Mouse (Mus musculus): ENCODE data around the gene Pole2. TPM values are rescaled to one million over a fixed set of nuclear protein-coding genes. Genes with fewer than 3 reads are reported as not detected.
"Not testable (repeated sequence)": the region's sequence is repeated elsewhere in the genome, so short reads cannot be mapped to it uniquely, and the experiment has no call there.

Pole2 gene
- polyA plus RNA-seq, 1 experiment = 63.4 TPM

- no peaks in the 10 kb centered on the region for H3K27me3 ChIP-seq (ENCODE audit: control insufficient read depth, insufficient read depth, low read length)
- no peaks in the 10 kb centered on the region for H3K36me3 ChIP-seq (ENCODE audit: control insufficient read depth, insufficient read depth, low read length)
- no peak overlapping the region for H3K4me3 ChIP-seq (ENCODE audit: control insufficient read depth, low read depth, low read length)
- peaks cover 2% of the 10 kb centered on the region; the same call in 1 of the 2 replicates for H3K4me1 ChIP-seq (ENCODE audit: control insufficient read depth, insufficient read depth, low read length)
- H3K27ac ChIP-seq (ENCODE audit: control insufficient read depth, insufficient read depth, low read depth, low read length) = peak overlapping the region; percentile 65
- TF ChIP-seq POLR2A (IDR thresholded peaks at IDR 0.05; ENCODE audit: control insufficient read depth, low read depth, low read length) (no peak), CTCF (IDR thresholded peaks at IDR 0.05; ENCODE audit: control insufficient read depth, insufficient read depth, insufficient replicate concordance, low read depth, low read length) (no peak)
These were observed 50.5 kb downstream of the Pole2 start for GRCm38 (mm10) chr12:69177526-69177925.

GRCm38 (mm10) chr12:69175975-69176374, 52.0 kb downstream of the Pole2 start:
- Histone ChIP-seq H3K36me3 (ENCODE audit: control insufficient read depth, insufficient read depth, low read length) (no peaks in the 10 kb centered on the region), H3K4me3 (ENCODE audit: control insufficient read depth, low read depth, low read length) (no peak overlapping the region), H3K27ac (ENCODE audit: control insufficient read depth, insufficient read depth, low read depth, low read length) (no peak overlapping the region), H3K27me3 (ENCODE audit: control insufficient read depth, insufficient read depth, low read length) (no peaks in the 10 kb centered on the region), H3K4me1 (ENCODE audit: control insufficient read depth, insufficient read depth, low read length) (peaks cover 2% of the 10 kb centered on the region; the same call in 1 of the 2 replicates)
- TF ChIP-seq POLR2A (IDR thresholded peaks at IDR 0.05; ENCODE audit: control insufficient read depth, low read depth, low read length) (no peak), CTCF (IDR thresholded peaks at IDR 0.05; ENCODE audit: control insufficient read depth, insufficient read depth, insufficient replicate concordance, low read depth, low read length) (no peak)

- no peak for TF ChIP-seq CTCF (IDR thresholded peaks at IDR 0.05; ENCODE audit: control insufficient read depth, insufficient read depth, insufficient replicate concordance, low read depth, low read length)
- no peak for TF ChIP-seq POLR2A (IDR thresholded peaks at IDR 0.05; ENCODE audit: control insufficient read depth, low read depth, low read length)
- Histone ChIP-seq H3K27ac (ENCODE audit: control insufficient read depth, insufficient read depth, low read depth, low read length) (no peak overlapping the region), H3K4me1 (ENCODE audit: control insufficient read depth, insufficient read depth, low read length) (peaks cover 2% of the 10 kb centered on the region), H3K36me3 (ENCODE audit: control insufficient read depth, insufficient read depth, low read length) (no peaks in the 10 kb centered on the region), H3K27me3 (ENCODE audit: control insufficient read depth, insufficient read depth, low read length) (no peaks in the 10 kb centered on the region), H3K4me3 (ENCODE audit: control insufficient read depth, low read depth, low read length) (no peak overlapping the region)
These were observed 56.7 kb downstream of the Pole2 start for GRCm38 (mm10) chr12:69171307-69171706.

GRCm38 (mm10) chr12:69168461-69169106, 59.4 kb downstream of the Pole2 start, which contains the start of gene Lrr1:
Lrr1 (plus strand) TSS chr12:69168814.
- H3K4me3 ChIP-seq (ENCODE audit: control insufficient read depth, low read depth, low read length) = peak within 1 kb of the TSS; percentile 86
- H3K27ac ChIP-seq (ENCODE audit: control insufficient read depth, insufficient read depth, low read depth, low read length) = peak within 1 kb of the TSS; percentile 57; the same call in 1 of the 2 replicates
- no peaks in the 10 kb centered on the region for H3K27me3 ChIP-seq (ENCODE audit: control insufficient read depth, insufficient read depth, low read length)
- no peak for TF ChIP-seq CTCF (IDR thresholded peaks at IDR 0.05; ENCODE audit: control insufficient read depth, insufficient read depth, insufficient replicate concordance, low read depth, low read length)
- TF ChIP-seq POLR2A (IDR thresholded peaks at IDR 0.05; ENCODE audit: control insufficient read depth, low read depth, low read length) = peak; percentile 30; the same call in 1 of the 2 replicates
- H3K36me3 ChIP-seq (ENCODE audit: control insufficient read depth, insufficient read depth, low read length) = no peaks in the 10 kb centered on the region
- peaks cover 2% of the 10 kb centered on the region for H3K4me1 ChIP-seq (ENCODE audit: control insufficient read depth, insufficient read depth, low read length)

- Histone ChIP-seq H3K27me3 (ENCODE audit: control insufficient read depth, insufficient read depth, low read length) (no peaks in the 10 kb centered on the region), H3K36me3 (ENCODE audit: control insufficient read depth, insufficient read depth, low read length) (no peaks in the 10 kb centered on the region), H3K4me1 (ENCODE audit: control insufficient read depth, insufficient read depth, low read length) (peaks cover 2% of the 10 kb centered on the region), H3K27ac (ENCODE audit: control insufficient read depth, insufficient read depth, low read depth, low read length) (no peak overlapping the region), H3K4me3 (ENCODE audit: control insufficient read depth, low read depth, low read length) (peak overlapping the region; percentile 86)
- TF ChIP-seq CTCF (IDR thresholded peaks at IDR 0.05; ENCODE audit: control insufficient read depth, insufficient read depth, insufficient replicate concordance, low read depth, low read length) = no peak
- no peak for TF ChIP-seq POLR2A (IDR thresholded peaks at IDR 0.05; ENCODE audit: control insufficient read depth, low read depth, low read length)
These were observed 60.1 kb downstream of the Pole2 start for GRCm38 (mm10) chr12:69167656-69168460.

- not testable (repeated sequence) for H3K27me3 ChIP-seq (ENCODE audit: control insufficient read depth, insufficient read depth, low read length); H3K4me1 ChIP-seq (ENCODE audit: control insufficient read depth, insufficient read depth, low read length); H3K27ac ChIP-seq (ENCODE audit: control insufficient read depth, insufficient read depth, low read depth, low read length); H3K36me3 ChIP-seq (ENCODE audit: control insufficient read depth, insufficient read depth, low read length); H3K4me3 ChIP-seq (ENCODE audit: control insufficient read depth, low read depth, low read length)
These were observed 61.0 kb downstream of the Pole2 start for GRCm38 (mm10) chr12:69166861-69167581.

- Histone ChIP-seq H3K27ac (ENCODE audit: control insufficient read depth, insufficient read depth, low read depth, low read length) (no peak overlapping the region), H3K4me1 (ENCODE audit: control insufficient read depth, insufficient read depth, low read length) (peaks cover 2% of the 10 kb centered on the region), H3K36me3 (ENCODE audit: control insufficient read depth, insufficient read depth, low read length) (no peaks in the 10 kb centered on the region), H3K4me3 (ENCODE audit: control insufficient read depth, low read depth, low read length) (no peak overlapping the region), H3K27me3 (ENCODE audit: control insufficient read depth, insufficient read depth, low read length) (no peaks in the 10 kb centered on the region)
- TF ChIP-seq CTCF (IDR thresholded peaks at IDR 0.05; ENCODE audit: control insufficient read depth, insufficient read depth, insufficient replicate concordance, low read depth, low read length) (no peak), POLR2A (IDR thresholded peaks at IDR 0.05; ENCODE audit: control insufficient read depth, low read depth, low read length) (no peak)
These were observed 63.1 kb downstream of the Pole2 start for GRCm38 (mm10) chr12:69164904-69165303.

GRCm38 (mm10) chr12:69163586-69163985, 64.4 kb downstream of the Pole2 start:
- H3K4me1 ChIP-seq (ENCODE audit: control insufficient read depth, insufficient read depth, low read length); H3K27me3 ChIP-seq (ENCODE audit: control insufficient read depth, insufficient read depth, low read length); H3K36me3 ChIP-seq (ENCODE audit: control insufficient read depth, insufficient read depth, low read length); H3K4me3 ChIP-seq (ENCODE audit: control insufficient read depth, low read depth, low read length); H3K27ac ChIP-seq (ENCODE audit: control insufficient read depth, insufficient read depth, low read depth, low read length): not testable (repeated sequence)

GRCm38 (mm10) chr12:69160677-69161076, 67.3 kb downstream of the Pole2 start:
- H3K4me1 ChIP-seq (ENCODE audit: control insufficient read depth, insufficient read depth, low read length); H3K27me3 ChIP-seq (ENCODE audit: control insufficient read depth, insufficient read depth, low read length); H3K4me3 ChIP-seq (ENCODE audit: control insufficient read depth, low read depth, low read length); H3K36me3 ChIP-seq (ENCODE audit: control insufficient read depth, insufficient read depth, low read length); H3K27ac ChIP-seq (ENCODE audit: control insufficient read depth, insufficient read depth, low read depth, low read length): not testable (repeated sequence)

Measured in testis, adult 2 months (tissue).